Mouse (Mus musculus) liver, adult 2 months (tissue): ENCODE data around the gene Zdhhc18. TPM values are rescaled to one million over a fixed set of nuclear protein-coding genes. Genes with fewer than 3 reads are reported as not detected.

Experiments used
- DNase-seq: peaks from one replicate; pipeline ENCODE4 v3.0.0-alpha.2; 2011; ENCODE audit warnings: low read depth, low spot score; ENCODE audit errors: extremely low read depth
- H3K27ac ChIP-seq: fragments of 200-500 bp; replicated peaks from 2 replicates; pipeline ENCODE4 v1.5.1; 2012; ENCODE audit warnings: low read depth, mild to moderate bottlenecking, control low read depth, inconsistent platforms, low read length; ENCODE audit not compliant: insufficient read depth
- H3K27me3 ChIP-seq: fragments of 200-500 bp; 2 replicates; pipeline ENCODE4 v1.6.1; 2012; ENCODE audit warnings: mild to moderate bottlenecking, moderate library complexity, low read length, inconsistent platforms; ENCODE audit not compliant: control insufficient read depth, insufficient read depth
- H3K36me3 ChIP-seq: fragments of 200-500 bp; 2 replicates; pipeline ENCODE4 v1.6.1; 2012; ENCODE audit warnings: low read length, inconsistent platforms; ENCODE audit not compliant: control insufficient read depth, insufficient read depth
- H3K4me1 ChIP-seq: fragments of 200-500 bp; 2 replicates; pipeline ENCODE4 v1.6.1; 2011; ENCODE audit warnings: low read length; ENCODE audit not compliant: control insufficient read depth, insufficient read depth
- H3K4me3 ChIP-seq: fragments of 200-500 bp; 2 replicates; pipeline ENCODE4 v1.5.1; 2011; ENCODE audit warnings: low read depth, mild to moderate bottlenecking, control low read depth, low read length, moderate library complexity; ENCODE audit not compliant: insufficient read depth
- H3K79me2 ChIP-seq: fragments of 200-500 bp; 2 replicates; pipeline ENCODE4 v1.6.1; 2012; ENCODE audit warnings: inconsistent platforms, mild to moderate bottlenecking, low read length, moderate library complexity; ENCODE audit not compliant: control insufficient read depth, insufficient read depth
- H3K9ac ChIP-seq: fragments of 200-500 bp; 2 replicates; pipeline ENCODE4 v1.6.1; 2012; ENCODE audit warnings: low read depth, mild to moderate bottlenecking, control low read depth, inconsistent platforms, low read length
- CTCF ChIP-seq: fragments of 200-500 bp; IDR thresholded peaks from 2 replicates; pipeline ENCODE4 v1.5.1; 2011; ENCODE audit warnings: low read depth, low read length, control low read depth
- POLR2A ChIP-seq: fragments of 200-500 bp; IDR thresholded peaks from 2 replicates; pipeline ENCODE4 v1.6.1; 2011; ENCODE audit warnings: low read length, control low read depth; ENCODE audit not compliant: insufficient read depth; ENCODE audit errors: extremely low read depth
- WGBS: fragments of 180-500 bp; shearing (Covaris S2); methylation state at CpG from one replicate; pipeline ENCODE4 v1.1.7; 2018; 5-methylcytosine and 5-hydroxymethylcytosine counted together
- polyA plus RNA-seq: library from polyadenylated mRNA; depleted of rRNA; stranded (reverse); fragments of >200 nt; gene quantifications from 2 replicates; pipeline ENCODE4 v1.2.3, GENCODE M21; 2012
- total RNA-seq: library from RNA; depleted of rRNA; stranded (reverse); fragments of >200 nt; gene quantifications from 2 replicates; pipeline ENCODE4 v1.2.3, GENCODE M21; 2014

Gene Zdhhc18
- total and polyA plus RNA-seq, 2 experiments: 8.9 to 21.3 TPM

- peaks cover 6% of the 10 kb centered on the region for H3K4me1 ChIP-seq
- no peak overlapping the region for H3K9ac ChIP-seq
- H3K27me3 ChIP-seq: no peaks in the 10 kb centered on the region
- WGBS: 39% methylated on average over 6 of the region's 6 CpGs
- no peaks in the 10 kb centered on the region for H3K79me2 ChIP-seq
- H3K4me3 ChIP-seq: no peak overlapping the region
- no peak overlapping the region for H3K27ac ChIP-seq
- no peaks in the 10 kb centered on the region; the same call in 1 of the 2 replicates for H3K36me3 ChIP-seq
- no peak for DNase-seq
- TF ChIP-seq CTCF (peak; percentile 22; the same call in 1 of the 2 replicates), POLR2A (no peak)
These were observed 19.8 kb upstream of the Zdhhc18 start for GRCm38 (mm10) chr4:133669652-133670210.

- no peak overlapping the region for H3K9ac ChIP-seq
- H3K79me2 ChIP-seq: no peaks in the 10 kb centered on the region
- no peak for TF ChIP-seq POLR2A
- H3K27me3 ChIP-seq: no peaks in the 10 kb centered on the region
- DNase-seq: no peak
- no peak overlapping the region for H3K4me3 ChIP-seq
- 90% methylated on average over 3 of the region's 3 CpGs for WGBS
- H3K4me1 ChIP-seq: peaks cover 6% of the 10 kb centered on the region
- no peak overlapping the region for H3K27ac ChIP-seq
- H3K36me3 ChIP-seq: no peaks in the 10 kb centered on the region; the same call in 1 of the 2 replicates
These were observed 18.6 kb upstream of the Zdhhc18 start for GRCm38 (mm10) chr4:133668537-133668936.

- Histone ChIP-seq H3K9ac (no peak overlapping the region), H3K4me3 (no peak overlapping the region), H3K27ac (no peak overlapping the region), H3K36me3 (no peaks in the 10 kb centered on the region; the same call in 1 of the 2 replicates), H3K79me2 (no peaks in the 10 kb centered on the region), H3K4me1 (no peaks in the 10 kb centered on the region; the same call in 1 of the 2 replicates), H3K27me3 (no peaks in the 10 kb centered on the region)
- DNase-seq: no peak
- 74% methylated on average over 6 of the region's 6 CpGs for WGBS
- no peak for TF ChIP-seq CTCF
- no peak for TF ChIP-seq POLR2A
These were observed 16.2 kb upstream of the Zdhhc18 start for GRCm38 (mm10) chr4:133666199-133666598.

GRCm38 (mm10) chr4:133665118-133665517 lies 15.2 kb upstream of the Zdhhc18 start:
- H3K9ac ChIP-seq: no peak overlapping the region
- no peak overlapping the region for H3K4me3 ChIP-seq
- TF ChIP-seq POLR2A (no peak), CTCF (no peak)
- peaks cover 6% of the 10 kb centered on the region for H3K4me1 ChIP-seq
- no peak for DNase-seq
- H3K79me2 ChIP-seq: no peaks in the 10 kb centered on the region
- H3K27ac ChIP-seq: no peak overlapping the region
- H3K27me3 ChIP-seq: no peaks in the 10 kb centered on the region
- no peaks in the 10 kb centered on the region; the same call in 1 of the 2 replicates for H3K36me3 ChIP-seq
- WGBS: 59% methylated on average over 11 of the region's 11 CpGs

- no peaks in the 10 kb centered on the region for H3K79me2 ChIP-seq
- H3K36me3 ChIP-seq: no peaks in the 10 kb centered on the region
- no peak for DNase-seq
- H3K9ac ChIP-seq: no peak overlapping the region
- no peak overlapping the region for H3K4me3 ChIP-seq
- no peaks in the 10 kb centered on the region for H3K27me3 ChIP-seq
- no peak for TF ChIP-seq CTCF
- no peak for TF ChIP-seq POLR2A
- no peak overlapping the region for H3K27ac ChIP-seq
- WGBS: 83% methylated on average over 8 of the region's 8 CpGs
- peaks cover 6% of the 10 kb centered on the region for H3K4me1 ChIP-seq
These were observed 13.0 kb upstream of the Zdhhc18 start for GRCm38 (mm10) chr4:133662945-133663344.

- no peaks in the 10 kb centered on the region for H3K27me3 ChIP-seq
- peaks cover 6% of the 10 kb centered on the region for H3K4me1 ChIP-seq
- no peak overlapping the region for H3K9ac ChIP-seq
- TF ChIP-seq POLR2A (no peak), CTCF (no peak)
- H3K79me2 ChIP-seq: no peaks in the 10 kb centered on the region
- WGBS: 91% methylated on average over 8 of the region's 8 CpGs
- no peak overlapping the region for H3K4me3 ChIP-seq
- H3K27ac ChIP-seq: no peak overlapping the region
- DNase-seq: no peak
- H3K36me3 ChIP-seq: no peaks in the 10 kb centered on the region
These were observed 12.5 kb upstream of the Zdhhc18 start for GRCm38 (mm10) chr4:133662421-133662820.
